Mouse (Mus musculus) testis, adult 2 months (tissue): ENCODE data around the gene Dstyk.

Experiments used
- CTCF ChIP-seq: fragments of 200-500 bp; IDR thresholded peaks from 2 replicates; pipeline ENCODE4 v1.5.1; 2012; ENCODE audit warnings: low read depth, mild to moderate bottlenecking, inconsistent platforms, low read length, moderate library complexity; ENCODE audit not compliant: control insufficient read depth, insufficient read depth, insufficient replicate concordance
- POLR2A ChIP-seq: fragments of 200-500 bp; IDR thresholded peaks from 2 replicates; pipeline ENCODE4 v1.6.1; 2012; ENCODE audit warnings: low read depth, mild to moderate bottlenecking, inconsistent platforms, low read length, moderate library complexity; ENCODE audit not compliant: control insufficient read depth

DNA sequence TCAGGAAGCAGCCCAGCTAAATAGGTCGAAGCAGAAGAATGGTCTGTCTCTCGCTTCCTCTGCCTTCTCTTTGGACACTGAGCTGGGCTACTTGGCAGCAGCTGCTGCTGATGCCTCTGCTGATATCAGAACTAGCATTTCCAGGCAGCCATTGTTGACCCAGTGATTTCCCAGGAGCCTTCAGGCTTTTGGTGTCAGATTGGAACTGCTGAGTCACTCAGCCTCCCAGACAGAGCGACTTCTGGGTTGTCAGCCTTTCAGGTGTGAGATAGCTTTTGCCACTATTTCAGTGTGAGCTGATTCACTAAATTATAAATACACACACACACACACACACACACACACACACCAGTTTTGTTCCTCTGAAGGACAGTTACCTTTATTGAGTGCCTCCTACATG lies 6.7 kb upstream of the Dstyk start:
- TF ChIP-seq POLR2A (no peak), CTCF (no peak)
